Mouse (Mus musculus) gastrocnemius, postnatal 14 days (tissue): Measurements from ENCODE around the gene Asic2. TPM values are rescaled to one million over a fixed set of nuclear protein-coding genes. Genes with fewer than 3 reads are reported as not detected.

ENCODE experiments used
- DNase-seq: peaks from one replicate; pipeline ENCODE4 v3.0.0; 2021; ENCODE audit warnings: mixed read lengths
- intact Hi-C: fragments of 180-260 bp; cut with DNase I; formaldehyde crosslinking; loops from one replicate; pipeline ENCODE4 v1.15.1; 2025; ENCODE audit warnings: low total_unique reads
- total RNA-seq, 2 experiments: library from RNA; stranded (reverse); gene quantifications; 2 replicates each; pipeline ENCODE4 v1.2.3; 2021

The Asic2 gene
- total RNA-seq, 2 experiments from 2014 or later = 0.06 TPM; not detected in 1

- peak; percentile 31 for DNase-seq
- intact Hi-C loops = loop anchor here (10.0 kb wide), 1 partner anchor 340 kb away; no protein-coding TSS in a partner anchor
Measured at GRCm38 (mm10) chr11:81634360-81635350, 333.6 kb downstream of the Asic2 start.

- DNase-seq = no peak
Measured at GRCm38 (mm10) chr11:81625199-81625598, 343.1 kb downstream of the Asic2 start.

GRCm38 (mm10) chr11:81620516-81620915 lies 347.7 kb downstream of the Asic2 start:
- intact Hi-C loops = no loop called here
- DNase-seq = no peak

More at GRCm38 (mm10) chr11:81625199-81625598, 343.1 kb downstream of the Asic2 start:
- intact Hi-C loops = no loop called here

- intact Hi-C loops = loop anchor here (10.0 kb wide), 1 partner anchor 382 kb away; no protein-coding TSS in a partner anchor
- no peak for DNase-seq
Measured at GRCm38 (mm10) chr11:81616437-81616836, 351.8 kb downstream of the Asic2 start.

GRCm38 (mm10) chr11:81613869-81614620 lies 354.2 kb downstream of the Asic2 start:
- intact Hi-C loops = loop anchor here (2.0 to 10.0 kb wide), 2 partner anchors 23 to 379 kb away; no protein-coding TSS in a partner anchor
- DNase-seq = no peak

GRCm38 (mm10) chr11:81612798-81613540 lies 355.3 kb downstream of the Asic2 start:
- intact Hi-C loops = loop anchor here (2.0 to 10.0 kb wide), 2 partner anchors 22 to 378 kb away; no protein-coding TSS in a partner anchor
- DNase-seq = peak; percentile 69

- DNase-seq = peak; percentile 16
- intact Hi-C loops = loop anchor here (2.0 to 10.0 kb wide), 2 partner anchors 21 to 377 kb away; no protein-coding TSS in a partner anchor
Measured at GRCm38 (mm10) chr11:81611948-81612797, 356.1 kb downstream of the Asic2 start.

GRCm38 (mm10) chr11:81610506-81610905 lies 357.8 kb downstream of the Asic2 start:
- intact Hi-C loops = loop anchor here (10.0 kb wide), 1 partner anchor 376 kb away; no protein-coding TSS in a partner anchor
- no peak for DNase-seq

GRCm38 (mm10) chr11:81602971-81603370 lies 365.3 kb downstream of the Asic2 start:
- intact Hi-C loops = no loop called here
- DNase-seq = no peak

- intact Hi-C loops = no loop called here
Measured at GRCm38 (mm10) chr11:81601736-81602135, 366.5 kb downstream of the Asic2 start.

GRCm38 (mm10) chr11:81597601-81598000 lies 370.7 kb downstream of the Asic2 start:
- DNase-seq = no peak
- intact Hi-C loops = no loop called here

More at GRCm38 (mm10) chr11:81601736-81602135, 366.5 kb downstream of the Asic2 start:
- no peak for DNase-seq

GRCm38 (mm10) chr11:81595235-81595634 lies 373.0 kb downstream of the Asic2 start:
- intact Hi-C loops = no loop called here
- no peak for DNase-seq

- DNase-seq = no peak
- intact Hi-C loops = no loop called here
Measured at GRCm38 (mm10) chr11:81592776-81593175, 375.5 kb downstream of the Asic2 start.

- intact Hi-C loops = loop anchor here (2.0 kb wide), 1 partner anchor 22 kb away; no protein-coding TSS in a partner anchor
- no peak for DNase-seq
Measured at GRCm38 (mm10) chr11:81590911-81591310, 377.3 kb downstream of the Asic2 start.

- intact Hi-C loops = no loop called here
- peak; percentile 45 for DNase-seq
Measured at GRCm38 (mm10) chr11:81588630-81589029, 379.6 kb downstream of the Asic2 start.

- intact Hi-C loops = no loop called here
- no peak for DNase-seq
Measured at GRCm38 (mm10) chr11:81587942-81588341, 380.3 kb downstream of the Asic2 start.

- intact Hi-C loops = no loop called here
Measured at GRCm38 (mm10) chr11:81587114-81587513, 381.1 kb downstream of the Asic2 start.

GRCm38 (mm10) chr11:81584506-81584905 lies 383.8 kb downstream of the Asic2 start:
- intact Hi-C loops = no loop called here
- no peak for DNase-seq

More at GRCm38 (mm10) chr11:81587114-81587513, 381.1 kb downstream of the Asic2 start:
- no peak for DNase-seq
